Mouse (Mus musculus): ENCODE data around the gene Ttc1. TPM values are rescaled to one million over a fixed set of nuclear protein-coding genes. Genes with fewer than 3 reads are reported as not detected.

Ttc1 gene
- 39.7 TPM for polyA plus RNA-seq (2012; fragmentation: generic; extraction: Trizol)
- long read RNA-seq, experiment 1, transcript Ttc1-201 (8 exons, 1,438 nt) = major isoform, 69 of 97 reads
- long read RNA-seq, experiment 1, transcript Ttc1-203 (2 exons, 501 nt) = minor isoform, 18 of 97 reads
- long read RNA-seq, experiment 1, partial matches to known transcripts = 6 of 97 reads
- long read RNA-seq, experiment 1, other reads (novel, unspliced or antisense) = 3 of 97 reads
- long read RNA-seq, experiment 2, transcript Ttc1-201 (8 exons, 1,438 nt) = major isoform, 129 of 136 reads
- long read RNA-seq, experiment 2, partial matches to known transcripts = 2 of 136 reads
- long read RNA-seq, experiment 2, other reads (novel, unspliced or antisense) = 5 of 136 reads

DNA sequence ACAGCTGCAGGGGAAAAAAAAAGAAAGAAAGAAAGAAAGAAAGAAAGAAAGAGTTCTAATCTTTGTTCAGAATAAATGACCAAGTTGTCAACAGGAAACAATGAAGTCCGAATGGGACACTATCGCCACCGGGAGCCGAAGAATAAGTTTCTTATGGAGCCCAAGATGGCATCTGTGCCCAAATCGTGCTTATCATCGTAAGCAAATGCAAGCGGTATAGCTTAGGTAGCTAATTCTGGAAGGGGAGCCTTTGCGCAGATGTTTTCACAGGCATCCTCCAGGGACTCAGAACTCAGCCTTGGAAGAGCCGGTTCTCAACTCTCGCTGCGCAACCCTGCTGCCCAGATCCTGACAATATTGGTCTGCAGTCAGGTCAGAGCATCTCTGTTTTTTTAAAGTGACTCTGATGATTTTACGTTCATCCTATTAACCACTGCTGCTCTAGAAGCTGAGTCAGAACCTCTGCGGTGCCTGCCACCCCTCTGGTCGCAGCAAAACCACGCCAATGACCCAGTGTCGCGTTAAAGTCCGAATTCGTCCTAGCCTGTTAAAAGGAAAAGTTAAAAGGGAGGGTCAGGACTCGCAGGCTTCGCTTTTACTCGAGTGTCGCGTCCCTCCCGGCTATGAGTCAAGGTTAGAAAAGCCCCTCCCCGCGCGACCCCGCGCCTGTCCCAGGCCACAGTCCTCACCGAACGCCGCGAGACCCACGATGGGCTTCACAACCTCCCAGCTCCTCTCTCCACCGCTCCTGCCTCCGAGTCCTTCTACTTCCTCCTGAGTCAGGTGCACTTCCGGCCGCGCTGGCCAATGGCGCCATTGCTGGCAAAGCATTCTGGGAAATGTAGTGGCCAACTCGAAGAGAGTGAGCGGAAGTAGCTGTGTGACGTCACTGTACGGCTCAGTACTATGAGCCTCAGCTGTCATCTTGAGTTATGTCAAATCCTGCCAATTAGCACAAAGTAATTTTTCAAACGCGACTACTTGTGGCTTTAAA lies at the start of gene Ttc1:
Gene Ttc1, minus strand, starts transcription at position 776 of the 994 bp plus-strand sequence.
- peaks cover 1% of the 10 kb centered on the region for H3K27me3 ChIP-seq (ENCODE audit: control insufficient read depth, insufficient read depth, insufficient read length)
- peaks cover 37% of the 10 kb centered on the region for H3K79me2 ChIP-seq (ENCODE audit: control insufficient read depth, insufficient read depth)
- peak within 1 kb of the TSS; percentile 65 for H3ac ChIP-seq (ENCODE audit: control insufficient read depth, insufficient read length, low read depth)
- peaks cover 14% of the 10 kb centered on the region for H3K79me3 ChIP-seq (ENCODE audit: low read depth)
- H3K4me3 ChIP-seq (ENCODE audit: insufficient read depth, poor library complexity, severe bottlenecking) = peak within 1 kb of the TSS; percentile 85
- TF ChIP-seq MYOG (IDR thresholded peaks at IDR 0.05; ENCODE audit: control insufficient read depth, extremely low read depth, insufficient read length) (no peak), MAX (IDR thresholded peaks at IDR 0.05) (no peak), FOSL1 (IDR thresholded peaks at IDR 0.05; ENCODE audit: insufficient read depth, low read length, poor library complexity, severe bottlenecking) (no peak), CEBPB (IDR thresholded peaks at IDR 0.05; ENCODE audit: low read depth) (no peak), CTCF (IDR thresholded peaks at IDR 0.05; ENCODE audit: control insufficient read depth, insufficient read depth, insufficient read length) (no peak), MYOD1 (IDR thresholded peaks at IDR 0.05; ENCODE audit: control insufficient read depth, insufficient read length, low read depth) (no peak), USF1 (IDR thresholded peaks at IDR 0.05; ENCODE audit: low read depth) (no peak)
- peaks cover 29% of the 10 kb centered on the region for H3K36me3 ChIP-seq (ENCODE audit: control insufficient read depth, insufficient read depth)

DNA sequence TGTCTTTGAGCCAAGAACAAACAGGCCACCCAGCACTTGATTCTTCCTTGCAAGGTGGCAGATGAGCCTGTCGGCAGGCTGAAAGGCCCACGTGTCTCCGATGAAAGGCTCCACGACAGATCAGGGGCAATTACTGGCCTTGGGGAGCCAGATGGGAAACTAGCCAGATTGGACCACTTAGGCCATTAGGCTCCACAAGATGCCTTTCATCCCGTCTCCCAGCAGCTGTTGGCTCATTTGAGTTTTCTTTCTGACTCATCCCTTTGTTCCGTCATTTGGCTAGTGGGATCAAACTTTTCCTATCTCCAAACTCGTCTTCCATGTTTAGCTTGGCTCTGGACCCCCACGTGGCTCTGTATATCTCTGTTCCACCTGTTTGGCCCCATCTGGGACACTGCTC lies 48.2 kb upstream of the Ttc1 start:
- Histone ChIP-seq H3K27me3 (ENCODE audit: control insufficient read depth, insufficient read depth, insufficient read length) (no peaks in the 10 kb centered on the region), H3K79me3 (ENCODE audit: low read depth) (no peaks in the 10 kb centered on the region), H3ac (ENCODE audit: control insufficient read depth, insufficient read length, low read depth) (no peak overlapping the region), H3K36me3 (ENCODE audit: control insufficient read depth, insufficient read depth) (no peaks in the 10 kb centered on the region), H3K79me2 (ENCODE audit: control insufficient read depth, insufficient read depth) (no peaks in the 10 kb centered on the region), H3K4me3 (ENCODE audit: insufficient read depth, poor library complexity, severe bottlenecking) (no peak overlapping the region)
- peak; percentile 89 for TF ChIP-seq MYOD1 (IDR thresholded peaks at IDR 0.05; ENCODE audit: control insufficient read depth, insufficient read length, low read depth)
- TF ChIP-seq CTCF (IDR thresholded peaks at IDR 0.05; ENCODE audit: control insufficient read depth, insufficient read depth, insufficient read length) = no peak
- TF ChIP-seq USF1 (IDR thresholded peaks at IDR 0.05; ENCODE audit: low read depth) = peak; percentile 29

- Histone ChIP-seq H3K79me2 (ENCODE audit: control insufficient read depth, insufficient read depth) (no peaks in the 10 kb centered on the region), H3K4me3 (ENCODE audit: insufficient read depth, poor library complexity, severe bottlenecking) (no peak overlapping the region), H3K79me3 (ENCODE audit: low read depth) (no peaks in the 10 kb centered on the region), H3K27me3 (ENCODE audit: control insufficient read depth, insufficient read depth, insufficient read length) (no peaks in the 10 kb centered on the region), H3K36me3 (ENCODE audit: control insufficient read depth, insufficient read depth) (no peaks in the 10 kb centered on the region), H3ac (ENCODE audit: control insufficient read depth, insufficient read length, low read depth) (no peak overlapping the region)
- TF ChIP-seq MAX (IDR thresholded peaks at IDR 0.05) = no peak
- TF ChIP-seq MYOG (IDR thresholded peaks at IDR 0.05; ENCODE audit: control insufficient read depth, extremely low read depth, insufficient read length) = no peak
- TF ChIP-seq FOSL1 (IDR thresholded peaks at IDR 0.05; ENCODE audit: insufficient read depth, low read length, poor library complexity, severe bottlenecking) = no peak
- no peak for TF ChIP-seq MYOD1 (IDR thresholded peaks at IDR 0.05; ENCODE audit: control insufficient read depth, insufficient read length, low read depth)
- no peak for TF ChIP-seq CEBPB (IDR thresholded peaks at IDR 0.05; ENCODE audit: low read depth)
- no peak for TF ChIP-seq CTCF (IDR thresholded peaks at IDR 0.05; ENCODE audit: control insufficient read depth, insufficient read depth, insufficient read length)
- TF ChIP-seq USF1 (IDR thresholded peaks at IDR 0.05; ENCODE audit: low read depth) = no peak
Measured at GRCm38 (mm10) chr11:43790446-43790845, 42.6 kb upstream of the Ttc1 start.

DNA sequence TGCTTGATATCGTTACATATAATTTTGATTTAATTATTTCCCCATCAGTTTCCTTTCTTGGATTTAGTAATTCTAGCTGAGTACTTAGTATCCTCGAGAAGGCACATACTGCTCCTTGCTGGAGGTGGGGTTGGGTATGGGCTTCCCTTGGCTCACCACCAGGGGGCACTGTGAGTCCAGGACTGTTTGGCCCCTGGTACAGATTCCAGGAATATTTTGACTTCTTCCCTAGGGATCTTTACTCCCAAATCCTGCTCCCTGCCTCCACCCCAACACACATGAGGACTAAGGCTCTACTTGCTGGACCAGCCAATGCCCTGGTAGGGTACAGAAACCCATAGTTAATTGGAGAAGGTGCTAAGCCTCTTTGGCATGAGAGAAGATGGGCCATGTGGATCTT lies 36.0 kb upstream of the Ttc1 start:
- Histone ChIP-seq H3K4me3 (ENCODE audit: insufficient read depth, poor library complexity, severe bottlenecking) (no peak overlapping the region), H3ac (ENCODE audit: control insufficient read depth, insufficient read length, low read depth) (no peak overlapping the region), H3K79me2 (ENCODE audit: control insufficient read depth, insufficient read depth) (no peaks in the 10 kb centered on the region), H3K27me3 (ENCODE audit: control insufficient read depth, insufficient read depth, insufficient read length) (no peaks in the 10 kb centered on the region), H3K79me3 (ENCODE audit: low read depth) (no peaks in the 10 kb centered on the region), H3K36me3 (ENCODE audit: control insufficient read depth, insufficient read depth) (no peaks in the 10 kb centered on the region)
- TF ChIP-seq CTCF (IDR thresholded peaks at IDR 0.05; ENCODE audit: control insufficient read depth, insufficient read depth, insufficient read length) = peak; percentile 75
- no peak for TF ChIP-seq MAX (IDR thresholded peaks at IDR 0.05)

DNA sequence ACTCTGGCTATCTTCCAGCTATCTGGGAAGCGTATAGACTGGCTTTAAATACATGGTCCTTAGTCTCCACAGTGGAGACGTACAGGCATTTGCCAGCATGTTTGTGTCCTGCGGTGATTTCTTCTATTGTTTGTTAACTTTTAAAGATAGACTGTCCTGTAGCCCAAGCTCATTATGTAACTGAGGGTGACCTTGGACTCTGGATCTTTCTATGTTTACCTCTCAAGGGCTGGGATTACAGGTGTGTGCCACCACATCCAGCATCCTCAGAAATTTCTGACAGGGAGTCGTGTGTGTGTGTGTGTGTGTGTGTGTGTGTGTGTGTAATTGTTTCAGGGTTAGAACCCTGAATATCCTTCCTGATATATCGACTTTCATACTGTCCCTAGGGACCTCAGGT lies 35.3 kb upstream of the Ttc1 start:
- TF ChIP-seq CTCF (IDR thresholded peaks at IDR 0.05; ENCODE audit: control insufficient read depth, insufficient read depth, insufficient read length) (no peak), MYOD1 (IDR thresholded peaks at IDR 0.05; ENCODE audit: control insufficient read depth, insufficient read length, low read depth) (no peak), FOSL1 (IDR thresholded peaks at IDR 0.05; ENCODE audit: insufficient read depth, low read length, poor library complexity, severe bottlenecking) (no peak), CEBPB (IDR thresholded peaks at IDR 0.05; ENCODE audit: low read depth) (no peak), MYOG (IDR thresholded peaks at IDR 0.05; ENCODE audit: control insufficient read depth, extremely low read depth, insufficient read length) (no peak), USF1 (IDR thresholded peaks at IDR 0.05; ENCODE audit: low read depth) (no peak), MAX (IDR thresholded peaks at IDR 0.05) (no peak)
- no peak overlapping the region for H3ac ChIP-seq (ENCODE audit: control insufficient read depth, insufficient read length, low read depth)
- H3K27me3 ChIP-seq (ENCODE audit: control insufficient read depth, insufficient read depth, insufficient read length) = no peaks in the 10 kb centered on the region
- no peaks in the 10 kb centered on the region for H3K36me3 ChIP-seq (ENCODE audit: control insufficient read depth, insufficient read depth)
- no peaks in the 10 kb centered on the region for H3K79me2 ChIP-seq (ENCODE audit: control insufficient read depth, insufficient read depth)
- no peak overlapping the region for H3K4me3 ChIP-seq (ENCODE audit: insufficient read depth, poor library complexity, severe bottlenecking)
- no peaks in the 10 kb centered on the region for H3K79me3 ChIP-seq (ENCODE audit: low read depth)
